Comparison of ENCODE assay signal across 9 mouse cellular contexts in genomic region chr4:154140182-154140212, GRCm38 (mm10). TPM values are rescaled to one million over a fixed set of nuclear protein-coding genes. Genes with fewer than 3 reads are reported as not detected.
DNase-seq lines count a peak whose midpoint lies in the region; ATAC-seq and TF ChIP-seq lines count a peak whose summit lies in the region.
"Had no signal": no experiment of that assay in that cellular context is flagged by ENCODE, and none has a peak within 500 bp of the region (broad histone marks: within the 10 kb centered on the region; RNA-seq: fewer than 3 reads in every experiment).

Gene Trp73, minus strand, starts transcription at chr4:154140208.

- peaks cover 19% of the 10 kb centered on the region for H3K79me2 ChIP-seq in C2C12 (ENCODE audit: control insufficient read depth, insufficient read depth)

- H3K79me3 ChIP-seq in C2C12 (ENCODE audit: low read depth): peaks cover 2% of the 10 kb centered on the region

- no peak for TF ChIP-seq CTCF in C2C12 (IDR thresholded peaks at IDR 0.05; ENCODE audit: control insufficient read depth, insufficient read depth, insufficient read length)

- peaks cover 33% of the 10 kb centered on the region for H3K4me1 ChIP-seq in heart, embryonic 10.5 days
- peaks cover 41% of the 10 kb centered on the region for H3K4me1 ChIP-seq in forebrain, embryonic 15.5 days
- peaks cover 46% of the 10 kb centered on the region for H3K4me1 ChIP-seq in liver, embryonic 13.5 days (replicated peaks)

- no peaks in the 10 kb centered on the region for H3K9me3 ChIP-seq in heart, embryonic 10.5 days
- no peaks in the 10 kb centered on the region for H3K9me3 ChIP-seq in forebrain, embryonic 15.5 days
- H3K9me3 ChIP-seq in liver, embryonic 13.5 days (replicated peaks): no peaks in the 10 kb centered on the region

- no peaks in the 10 kb centered on the region for H3K36me3 ChIP-seq in heart, embryonic 10.5 days
- H3K36me3 ChIP-seq in C2C12 (ENCODE audit: control insufficient read depth, insufficient read depth): no peaks in the 10 kb centered on the region
- H3K36me3 ChIP-seq in forebrain, embryonic 15.5 days: no peaks in the 10 kb centered on the region
- no peaks in the 10 kb centered on the region for H3K36me3 ChIP-seq in liver, embryonic 13.5 days

- peak within 1 kb of the TSS; percentile 8 for H3ac ChIP-seq in C2C12 (ENCODE audit: control insufficient read depth, insufficient read length, low read depth)

- peak within 1 kb of the TSS; percentile 3; the same call in 1 of the 2 replicates for H3K27ac ChIP-seq in heart, embryonic 10.5 days
- H3K27ac ChIP-seq in forebrain, embryonic 15.5 days (replicated peaks): no peak within 1 kb of the TSS
- H3K27ac ChIP-seq in liver, embryonic 13.5 days: no peak within 1 kb of the TSS

- peaks cover 76% of the 10 kb centered on the region for H3K27me3 ChIP-seq in heart, embryonic 10.5 days (ENCODE audit: insufficient read depth, poor library complexity, severe bottlenecking)
- peaks cover 48% of the 10 kb centered on the region for H3K27me3 ChIP-seq in C2C12 (ENCODE audit: control insufficient read depth, insufficient read depth, insufficient read length)
- H3K27me3 ChIP-seq in forebrain, embryonic 15.5 days: peaks cover 60% of the 10 kb centered on the region
- peaks cover 71% of the 10 kb centered on the region for H3K27me3 ChIP-seq in liver, embryonic 13.5 days

- H3K9ac ChIP-seq in forebrain, embryonic 15.5 days (replicated peaks): peak within 1 kb of the TSS; percentile 43
- H3K9ac ChIP-seq in liver, embryonic 13.5 days: 0 out of 2 replicates have a peak within 1 kb of the TSS, but pooled peaks have one; percentile 29

- no peak for DNase-seq in heart, embryonic 10.5 days (ENCODE audit: low spot score)
- DNase-seq in heart, adult 18-20 months: no peak
- no peak for DNase-seq in liver, embryonic 13.5 days
- no peak for DNase-seq in embryo, embryonic 10.5 days (ENCODE audit: low spot score)
- no peak for DNase-seq in right cerebral cortex, postnatal 36 days (ENCODE audit: low spot score in 2 of 2)
- no peak for DNase-seq in gastrocnemius, postnatal 25 days

- peak within 1 kb of the TSS; percentile 94 for H3K4me2 ChIP-seq in forebrain, embryonic 15.5 days (replicated peaks)
- H3K4me2 ChIP-seq in liver, embryonic 13.5 days: peak within 1 kb of the TSS; percentile 96

- WGBS in heart, embryonic 10.5 days: 0% methylated on average over 4 of the region's 4 CpGs
- WGBS in forebrain, embryonic 15.5 days: 0% methylated on average over 4 of the region's 4 CpGs
- WGBS in liver, embryonic 13.5 days (ENCODE audit: insufficient replicate concordance): 0% methylated on average over 4 of the region's 4 CpGs

- ATAC-seq in forebrain, embryonic 15.5 days (replicated peaks): no peak
- ATAC-seq in liver, embryonic 13.5 days (ENCODE audit: low read depth): no peak

- H3K4me3 ChIP-seq in heart, embryonic 10.5 days: peak within 1 kb of the TSS; percentile 87
- H3K4me3 ChIP-seq in C2C12 (ENCODE audit: insufficient read depth, poor library complexity, severe bottlenecking): no peak within 1 kb of the TSS
- H3K4me3 ChIP-seq in forebrain, embryonic 15.5 days: peak within 1 kb of the TSS; percentile 45
- H3K4me3 ChIP-seq in liver, embryonic 13.5 days (replicated peaks): peak within 1 kb of the TSS; percentile 86

TF ChIP-seq in C2C12, 6 proteins besides CTCF, POLR2A, EP300 and RAD21:
- no peak for TF ChIP-seq FOSL1 (IDR thresholded peaks at IDR 0.05; ENCODE audit: insufficient read depth, low read length, poor library complexity, severe bottlenecking)
- TF ChIP-seq MYOG (IDR thresholded peaks at IDR 0.05; ENCODE audit: control insufficient read depth, extremely low read depth, insufficient read length): no peak
- TF ChIP-seq USF1 (IDR thresholded peaks at IDR 0.05; ENCODE audit: low read depth): no peak
- no peak for TF ChIP-seq MAX (IDR thresholded peaks at IDR 0.05)
- no peak for TF ChIP-seq MYOD1 (IDR thresholded peaks at IDR 0.05; ENCODE audit: control insufficient read depth, insufficient read length, low read depth)
- TF ChIP-seq CEBPB (IDR thresholded peaks at IDR 0.05; ENCODE audit: low read depth): no peak

RNA-seq across cellular contexts. Expression of gene Trp73, which starts in this region (rescaled TPM):
- 0.09 TPM in 1 of 2 replicates, not detected in the other for polyA plus RNA-seq in heart, embryonic 10.5 days (2016; fragmentation: Nextera tagmentation; extraction: Ambion mirVana)
- total RNA-seq in heart, adult 18-20 months (2021): under 1 TPM in 1 of 2 experiments, not detected in 1; 0.15 TPM
- polyA plus RNA-seq in C2C12 (2012; fragmentation: generic; extraction: Trizol): 0.01 TPM
- polyA plus RNA-seq in forebrain, embryonic 15.5 days (2015; fragmentation: Nextera tagmentation; extraction: Ambion mirVana): 5.6 and 5.9 TPM in 2 replicates
- 0.17 TPM in 1 of 2 replicates, not detected in the other for polyA plus RNA-seq in liver, embryonic 13.5 days (2015; fragmentation: Nextera tagmentation; extraction: Ambion mirVana)
- under 1 TPM in 1 of 2 experiments, not detected in 1; 0.38 TPM for total RNA-seq in gastrocnemius, postnatal 25 days (2021)
- total RNA-seq: hematopoietic stem cell, adult 5-6 weeks had no signal
